17 mouse cellular contexts compared by ENCODE assay signal in genomic region chr10:84598172-84598571, GRCm38 (mm10). TPM values are rescaled to one million over a fixed set of nuclear protein-coding genes. Genes with fewer than 3 reads are reported as not detected.
DNase-seq lines count a peak whose midpoint lies in the region; ATAC-seq and TF ChIP-seq lines count a peak whose summit lies in the region.
"Had no signal": no experiment of that assay in that cellular context is flagged by ENCODE, and none has a peak within 500 bp of the region (broad histone marks: within the 10 kb centered on the region; RNA-seq: fewer than 3 reads in every experiment).

No protein-coding gene starts in this region.

- no peaks in the 10 kb centered on the region for H3K27me3 ChIP-seq in forebrain, postnatal 0 days (ENCODE audit: insufficient read depth, low read length)
- no peaks in the 10 kb centered on the region for H3K27me3 ChIP-seq in forebrain, embryonic 15.5 days
- no peaks in the 10 kb centered on the region for H3K27me3 ChIP-seq in heart, postnatal 0 days (ENCODE audit: control insufficient read depth, insufficient read depth, low read length)
- H3K27me3 ChIP-seq in heart, embryonic 11.5 days (ENCODE audit: control insufficient read depth, insufficient read depth, low read length): no peaks in the 10 kb centered on the region
- no peaks in the 10 kb centered on the region for H3K27me3 ChIP-seq in lung, embryonic 14.5 days (ENCODE audit: insufficient read depth, low read length)
- H3K27me3 ChIP-seq: limb, embryonic 15.5 days; midbrain, embryonic 12.5 days had no signal

- H3K36me3 ChIP-seq in forebrain, postnatal 0 days (ENCODE audit: insufficient read depth): peaks cover 12% of the 10 kb centered on the region
- peaks cover 6% of the 10 kb centered on the region; the same call in 1 of the 2 replicates for H3K36me3 ChIP-seq in forebrain, embryonic 15.5 days
- H3K36me3 ChIP-seq in heart, postnatal 0 days (replicated peaks; ENCODE audit: control insufficient read depth, insufficient read depth, low read length): peaks cover 27% of the 10 kb centered on the region
- no peaks in the 10 kb centered on the region for H3K36me3 ChIP-seq in heart, embryonic 11.5 days (ENCODE audit: control insufficient read depth, insufficient read depth, low read length)
- H3K36me3 ChIP-seq in lung, embryonic 14.5 days (ENCODE audit: insufficient read depth): no peaks in the 10 kb centered on the region
- H3K36me3 ChIP-seq: hindbrain, embryonic 10.5 days; midbrain, embryonic 12.5 days had no signal

- no peak for TF ChIP-seq EP300 in heart, postnatal 0 days (IDR thresholded peaks at IDR 0.05; ENCODE audit: low read depth)

- no peak overlapping the region for H3K9ac ChIP-seq in forebrain, postnatal 0 days
- H3K9ac ChIP-seq in forebrain, embryonic 15.5 days (replicated peaks): no peak overlapping the region
- H3K9ac ChIP-seq in heart, postnatal 0 days (replicated peaks; ENCODE audit: low read depth, low read length): no peak overlapping the region
- no peak overlapping the region for H3K9ac ChIP-seq in heart, embryonic 11.5 days (ENCODE audit: low read depth, low read length)
- H3K9ac ChIP-seq in lung, embryonic 14.5 days: no peak overlapping the region
- H3K9ac ChIP-seq: limb, embryonic 15.5 days; midbrain, embryonic 12.5 days had no signal

- 31% methylated on average over 1 of the region's 1 CpGs for WGBS in forebrain, postnatal 0 days
- WGBS in forebrain, embryonic 15.5 days: 51% methylated on average over 1 of the region's 1 CpGs
- 71% methylated on average over 1 of the region's 1 CpGs for WGBS in heart, postnatal 0 days
- WGBS in heart, embryonic 11.5 days (ENCODE audit: insufficient replicate concordance): 53% methylated on average over 1 of the region's 1 CpGs
- 32% methylated on average over 1 of the region's 1 CpGs for WGBS in lung, embryonic 14.5 days

- no peak overlapping the region for H3K4me3 ChIP-seq in forebrain, postnatal 0 days (ENCODE audit: low read depth, low read length)
- H3K4me3 ChIP-seq in forebrain, embryonic 15.5 days: no peak overlapping the region
- no peak overlapping the region for H3K4me3 ChIP-seq in heart, postnatal 0 days (ENCODE audit: low read depth, low read length)
- H3K4me3 ChIP-seq in heart, embryonic 11.5 days (ENCODE audit: low read depth, low read length): no peak overlapping the region
- H3K4me3 ChIP-seq in lung, embryonic 14.5 days (ENCODE audit: low read depth, low read length): no peak overlapping the region
- H3K4me3 ChIP-seq: erythroblast, embryonic 14.5 days; hindbrain, embryonic 10.5 days; limb, embryonic 15.5 days; midbrain, embryonic 12.5 days; myocyte had no signal

- peak; percentile 29 for TF ChIP-seq CTCF in forebrain, postnatal 0 days (IDR thresholded peaks at IDR 0.05; ENCODE audit: low read depth)
- TF ChIP-seq CTCF in heart, postnatal 0 days (IDR thresholded peaks at IDR 0.05; ENCODE audit: low read depth): 0 out of 2 replicates have a peak, but pooled peaks have one; percentile 8
- TF ChIP-seq CTCF in lung, embryonic 14.5 days (IDR thresholded peaks at IDR 0.05; ENCODE audit: low read depth): peak; percentile 14; the same call in 1 of the 2 replicates

- DNase-seq in forebrain, postnatal 0 days: no peak
- DNase-seq in heart, postnatal 0 days (ENCODE audit: low spot score): no peak
- no peak for DNase-seq in lung, embryonic 14.5 days
- no peak for DNase-seq in lung, adult 18-20 months
- no peak for DNase-seq in c-Kit-positive CD71-positive TER-119-positive erythroid progenitor cells, embryonic 14.5 days (ENCODE audit: low spot score)
- no peak for DNase-seq in urinary bladder, postnatal 25 days (ENCODE audit: low spot score)
- DNase-seq: adrenal gland, adult 8-10 months; gastrocnemius, postnatal 10 days; thymus, postnatal 14 days had no signal

- H3K27ac ChIP-seq in forebrain, postnatal 0 days (ENCODE audit: low read depth, low read length): no peak overlapping the region
- no peak overlapping the region for H3K27ac ChIP-seq in forebrain, embryonic 15.5 days (replicated peaks)
- H3K27ac ChIP-seq in heart, postnatal 0 days (ENCODE audit: low read depth): peak overlapping the region; percentile 97
- H3K27ac ChIP-seq in heart, embryonic 11.5 days (ENCODE audit: low read depth, low read length): no peak overlapping the region
- no peak overlapping the region for H3K27ac ChIP-seq in lung, embryonic 14.5 days (ENCODE audit: low read depth)
- H3K27ac ChIP-seq: hindbrain, embryonic 10.5 days; limb, embryonic 15.5 days; midbrain, embryonic 12.5 days had no signal

- no peaks in the 10 kb centered on the region for H3K9me3 ChIP-seq in forebrain, postnatal 0 days (ENCODE audit: low read length)
- H3K9me3 ChIP-seq in forebrain, embryonic 15.5 days: no peaks in the 10 kb centered on the region
- H3K9me3 ChIP-seq in heart, postnatal 0 days (replicated peaks; ENCODE audit: control insufficient read depth, low read length): no peaks in the 10 kb centered on the region
- H3K9me3 ChIP-seq in heart, embryonic 11.5 days (replicated peaks; ENCODE audit: control insufficient read depth, low read length): no peaks in the 10 kb centered on the region
- no peaks in the 10 kb centered on the region for H3K9me3 ChIP-seq in lung, embryonic 14.5 days (ENCODE audit: low read depth, low read length)
- H3K9me3 ChIP-seq: hindbrain, embryonic 10.5 days; limb, embryonic 15.5 days; midbrain, embryonic 12.5 days had no signal

- H3K4me1 ChIP-seq in forebrain, postnatal 0 days (ENCODE audit: insufficient read depth): no peaks in the 10 kb centered on the region
- H3K4me1 ChIP-seq in forebrain, embryonic 15.5 days: no peaks in the 10 kb centered on the region
- peaks cover 12% of the 10 kb centered on the region for H3K4me1 ChIP-seq in heart, postnatal 0 days (ENCODE audit: control insufficient read depth, insufficient read depth)
- H3K4me1 ChIP-seq in heart, embryonic 11.5 days (ENCODE audit: control insufficient read depth, insufficient read depth, low read length): no peaks in the 10 kb centered on the region
- H3K4me1 ChIP-seq in lung, embryonic 14.5 days (ENCODE audit: insufficient read depth): 0 out of 2 replicates have a peak, but pooled peaks cover 6% of the 10 kb centered on the region
- H3K4me1 ChIP-seq: hindbrain, embryonic 10.5 days; limb, embryonic 15.5 days; midbrain, embryonic 12.5 days had no signal

- H3K4me2 ChIP-seq in forebrain, postnatal 0 days (ENCODE audit: low read depth): no peak overlapping the region
- H3K4me2 ChIP-seq in forebrain, embryonic 15.5 days (replicated peaks): no peak overlapping the region
- no peak overlapping the region for H3K4me2 ChIP-seq in heart, postnatal 0 days (ENCODE audit: low read depth, low read length)
- H3K4me2 ChIP-seq in heart, embryonic 11.5 days: no peak overlapping the region
- no peak overlapping the region for H3K4me2 ChIP-seq in lung, embryonic 14.5 days
- H3K4me2 ChIP-seq: limb, embryonic 15.5 days; midbrain, embryonic 12.5 days had no signal

- ATAC-seq in forebrain, postnatal 0 days: no peak
- ATAC-seq in forebrain, embryonic 15.5 days (replicated peaks): no peak
- ATAC-seq in heart, postnatal 0 days (ENCODE audit: insufficient read depth, low read depth): no peak
- ATAC-seq in heart, embryonic 11.5 days (replicated peaks; ENCODE audit: insufficient number of reproducible peaks, low FRiP score, low TSS enrichment): no peak
- ATAC-seq in lung, embryonic 14.5 days (ENCODE audit: insufficient read depth): no peak
- ATAC-seq: forebrain, embryonic 16.5 days had no signal

RNA-seq across cellular contexts. Expression of gene Tcp11l2, which starts 21.7 kb away (rescaled TPM):
- total RNA-seq in forebrain, postnatal 0 days (2014; rRNA removed): 14.3 and 20.1 TPM in 2 replicates
- 21.6 and 24.9 TPM in 2 replicates for polyA plus RNA-seq in forebrain, postnatal 0 days (2015; fragmentation: Nextera tagmentation; extraction: Ambion mirVana)
- polyA plus RNA-seq in forebrain, embryonic 15.5 days (2015; fragmentation: Nextera tagmentation; extraction: Ambion mirVana): 30.8 and 34.8 TPM in 2 replicates
- 36.9 and 52.4 TPM in 2 replicates for total RNA-seq in heart, postnatal 0 days (2014; rRNA removed; ENCODE audit: low replicate concordance)
- polyA plus RNA-seq in heart, postnatal 0 days (2015; fragmentation: Nextera tagmentation; extraction: Ambion mirVana): 57.3 and 63.4 TPM in 2 replicates
- polyA plus RNA-seq in heart, embryonic 11.5 days (2014; fragmentation: Nextera tagmentation; extraction: Ambion mirVana): 15.2 and 16.6 TPM in 2 replicates
- polyA plus RNA-seq in lung, embryonic 14.5 days (2014; fragmentation: Nextera tagmentation; extraction: Ambion mirVana): 15.1 and 17.4 TPM in 2 replicates

RNA-seq across cellular contexts. Expression of gene Polr3b, which starts 23.9 kb away (rescaled TPM):
- total RNA-seq in forebrain, postnatal 0 days (2014; rRNA removed): 13.6 and 17.1 TPM in 2 replicates
- 5.9 and 8.8 TPM in 2 replicates for polyA plus RNA-seq in forebrain, postnatal 0 days (2015; fragmentation: Nextera tagmentation; extraction: Ambion mirVana)
- 15.3 and 16.5 TPM in 2 replicates for polyA plus RNA-seq in forebrain, embryonic 15.5 days (2015; fragmentation: Nextera tagmentation; extraction: Ambion mirVana)
- 7.7 and 8.2 TPM in 2 replicates for total RNA-seq in heart, postnatal 0 days (2014; rRNA removed; ENCODE audit: low replicate concordance)
- 4.8 and 5.2 TPM in 2 replicates for polyA plus RNA-seq in heart, postnatal 0 days (2015; fragmentation: Nextera tagmentation; extraction: Ambion mirVana)
- 12.5 and 14.4 TPM in 2 replicates for polyA plus RNA-seq in heart, embryonic 11.5 days (2014; fragmentation: Nextera tagmentation; extraction: Ambion mirVana)
- 15.7 and 16.4 TPM in 2 replicates for polyA plus RNA-seq in lung, embryonic 14.5 days (2014; fragmentation: Nextera tagmentation; extraction: Ambion mirVana)
